Mouse (Mus musculus) lung, adult 2 months (tissue): ENCODE results near the gene Gm20388.

Source experiments
- CTCF ChIP-seq: fragments of 200-500 bp; IDR thresholded peaks from 2 replicates; pipeline ENCODE4 v1.5.1; 2011; ENCODE audit warnings: mild to moderate bottlenecking, low read length, control low read depth; ENCODE audit not compliant: insufficient read depth
- POLR2A ChIP-seq: fragments of 200-500 bp; IDR thresholded peaks from 2 replicates; pipeline ENCODE4 v1.6.1; 2011; ENCODE audit warnings: low read depth, mild to moderate bottlenecking, control low read depth, low read length, borderline replicate concordance; ENCODE audit errors: extremely low read depth

GRCm38 (mm10) chr8:121898401-121898931 lies 1987.8 kb downstream of the Gm20388 start:
- TF ChIP-seq CTCF (no peak), POLR2A (no peak)
